Mouse (Mus musculus): ENCODE results near the gene Epha1. TPM values are rescaled to one million over a fixed set of nuclear protein-coding genes. Genes with fewer than 3 reads are reported as not detected.
A peak's percentile ranks its signal among the peaks of the same experiment; 100 is the strongest.

Gene Epha1
- polyA plus RNA-seq, 1 experiment from 2014 or later: 1.4 TPM

- Histone ChIP-seq H3K27ac (ENCODE audit: low read depth, low read length) (peak overlapping the region; percentile 80), H3K9ac (ENCODE audit: low read depth, low read length) (peak overlapping the region; percentile 79), H3K9me3 (ENCODE audit: control insufficient read depth, low read length) (no peaks in the 10 kb centered on the region), H3K36me3 (ENCODE audit: control insufficient read depth, insufficient read depth, low read length) (no peaks in the 10 kb centered on the region), H3K4me1 (replicated peaks; ENCODE audit: control insufficient read depth, insufficient read depth, low read length) (peaks cover 33% of the 10 kb centered on the region), H3K4me3 (ENCODE audit: low read depth, low read length) (peak overlapping the region; percentile 80), H3K4me2 (peak overlapping the region; percentile 90), H3K27me3 (replicated peaks; ENCODE audit: control insufficient read depth, insufficient read depth, low read length) (no peaks in the 10 kb centered on the region)
- WGBS: under 1% methylated on average over 11 of the region's 11 CpGs
- ATAC-seq (replicated peaks; ENCODE audit: low FRiP score) (peak; percentile 60), DNase-seq (ENCODE audit: low spot score) (peak; percentile 75)
These were observed 24.1 kb downstream of the Epha1 start for GRCm38 (mm10) chr6:42349006-42349425.

GRCm38 (mm10) chr6:42348281-42349005 lies 24.6 kb downstream of the Epha1 start:
- no peaks in the 10 kb centered on the region for H3K27me3 ChIP-seq (replicated peaks; ENCODE audit: control insufficient read depth, insufficient read depth, low read length)
- H3K4me2 ChIP-seq: peak overlapping the region; percentile 90
- peaks cover 27% of the 10 kb centered on the region for H3K4me1 ChIP-seq (replicated peaks; ENCODE audit: control insufficient read depth, insufficient read depth, low read length)
- peak overlapping the region; percentile 80 for H3K4me3 ChIP-seq (ENCODE audit: low read depth, low read length)
- H3K36me3 ChIP-seq (ENCODE audit: control insufficient read depth, insufficient read depth, low read length): no peaks in the 10 kb centered on the region
- no peak overlapping the region for H3K27ac ChIP-seq (ENCODE audit: low read depth, low read length)
- WGBS: 41% methylated on average over 12 of the region's 12 CpGs
- no peak for ATAC-seq (replicated peaks; ENCODE audit: low FRiP score)
- no peaks in the 10 kb centered on the region for H3K9me3 ChIP-seq (ENCODE audit: control insufficient read depth, low read length)
- no peak for DNase-seq (ENCODE audit: low spot score)
- no peak overlapping the region for H3K9ac ChIP-seq (ENCODE audit: low read depth, low read length)

- Histone ChIP-seq H3K36me3 (ENCODE audit: control insufficient read depth, insufficient read depth, low read length) (no peaks in the 10 kb centered on the region), H3K27ac (ENCODE audit: low read depth, low read length) (no peak overlapping the region), H3K4me3 (ENCODE audit: low read depth, low read length) (no peak overlapping the region), H3K4me2 (no peak overlapping the region), H3K27me3 (replicated peaks; ENCODE audit: control insufficient read depth, insufficient read depth, low read length) (no peaks in the 10 kb centered on the region), H3K9me3 (ENCODE audit: control insufficient read depth, low read length) (no peaks in the 10 kb centered on the region), H3K9ac (ENCODE audit: low read depth, low read length) (no peak overlapping the region), H3K4me1 (replicated peaks; ENCODE audit: control insufficient read depth, insufficient read depth, low read length) (no peaks in the 10 kb centered on the region)
- DNase-seq (ENCODE audit: low spot score): no peak
- ATAC-seq (replicated peaks; ENCODE audit: low FRiP score): no peak
- 83% methylated on average over 1 of the region's 1 CpGs for WGBS
These were observed 28.8 kb downstream of the Epha1 start for GRCm38 (mm10) chr6:42344255-42344654.

- ATAC-seq (replicated peaks; ENCODE audit: low FRiP score) (no peak), DNase-seq (ENCODE audit: low spot score) (no peak)
- H3K27ac ChIP-seq (ENCODE audit: low read depth, low read length): no peak overlapping the region
- no peaks in the 10 kb centered on the region for H3K36me3 ChIP-seq (ENCODE audit: control insufficient read depth, insufficient read depth, low read length)
- no peaks in the 10 kb centered on the region for H3K4me1 ChIP-seq (replicated peaks; ENCODE audit: control insufficient read depth, insufficient read depth, low read length)
- no peak overlapping the region for H3K9ac ChIP-seq (ENCODE audit: low read depth, low read length)
- no peak overlapping the region for H3K4me2 ChIP-seq
- H3K27me3 ChIP-seq (replicated peaks; ENCODE audit: control insufficient read depth, insufficient read depth, low read length): no peaks in the 10 kb centered on the region
- 75% methylated on average over 9 of the region's 9 CpGs for WGBS
- no peak overlapping the region for H3K4me3 ChIP-seq (ENCODE audit: low read depth, low read length)
- no peaks in the 10 kb centered on the region for H3K9me3 ChIP-seq (ENCODE audit: control insufficient read depth, low read length)
These were observed 29.5 kb downstream of the Epha1 start for GRCm38 (mm10) chr6:42343361-42344120.

GRCm38 (mm10) chr6:42342171-42342570 lies 30.9 kb downstream of the Epha1 start:
- Histone ChIP-seq H3K9me3 (ENCODE audit: control insufficient read depth, low read length) (no peaks in the 10 kb centered on the region), H3K27ac (ENCODE audit: low read depth, low read length) (no peak overlapping the region), H3K4me3 (ENCODE audit: low read depth, low read length) (no peak overlapping the region), H3K4me2 (no peak overlapping the region), H3K36me3 (ENCODE audit: control insufficient read depth, insufficient read depth, low read length) (no peaks in the 10 kb centered on the region), H3K4me1 (replicated peaks; ENCODE audit: control insufficient read depth, insufficient read depth, low read length) (no peaks in the 10 kb centered on the region), H3K9ac (ENCODE audit: low read depth, low read length) (no peak overlapping the region), H3K27me3 (replicated peaks; ENCODE audit: control insufficient read depth, insufficient read depth, low read length) (no peaks in the 10 kb centered on the region)
- WGBS: 63% methylated on average over 1 of the region's 1 CpGs
- ATAC-seq (replicated peaks; ENCODE audit: low FRiP score) (no peak), DNase-seq (ENCODE audit: low spot score) (no peak)

- WGBS: 74% methylated on average over 5 of the region's 5 CpGs
- Histone ChIP-seq H3K27me3 (replicated peaks; ENCODE audit: control insufficient read depth, insufficient read depth, low read length) (no peaks in the 10 kb centered on the region), H3K36me3 (ENCODE audit: control insufficient read depth, insufficient read depth, low read length) (no peaks in the 10 kb centered on the region), H3K4me2 (no peak overlapping the region), H3K9me3 (ENCODE audit: control insufficient read depth, low read length) (no peaks in the 10 kb centered on the region), H3K27ac (ENCODE audit: low read depth, low read length) (no peak overlapping the region), H3K4me1 (replicated peaks; ENCODE audit: control insufficient read depth, insufficient read depth, low read length) (no peaks in the 10 kb centered on the region), H3K9ac (ENCODE audit: low read depth, low read length) (no peak overlapping the region), H3K4me3 (ENCODE audit: low read depth, low read length) (no peak overlapping the region)
- DNase-seq (ENCODE audit: low spot score): no peak
- ATAC-seq (replicated peaks; ENCODE audit: low FRiP score): no peak
These were observed 33.1 kb downstream of the Epha1 start for GRCm38 (mm10) chr6:42339981-42340380.

GRCm38 (mm10) chr6:42339189-42339588 lies 33.9 kb downstream of the Epha1 start:
- DNase-seq (ENCODE audit: low spot score) (no peak), ATAC-seq (replicated peaks; ENCODE audit: low FRiP score) (no peak)

GRCm38 (mm10) chr6:42330946-42331345 lies 42.1 kb downstream of the Epha1 start:
- peaks cover 4% of the 10 kb centered on the region; the same call in 1 of the 2 replicates for H3K4me1 ChIP-seq (replicated peaks; ENCODE audit: control insufficient read depth, insufficient read depth, low read length)
- DNase-seq (ENCODE audit: low spot score) (no peak), ATAC-seq (replicated peaks; ENCODE audit: low FRiP score) (no peak)
- no peaks in the 10 kb centered on the region for H3K36me3 ChIP-seq (ENCODE audit: control insufficient read depth, insufficient read depth, low read length)
- no peaks in the 10 kb centered on the region for H3K27me3 ChIP-seq (replicated peaks; ENCODE audit: control insufficient read depth, insufficient read depth, low read length)
- no peak overlapping the region for H3K9ac ChIP-seq (ENCODE audit: low read depth, low read length)
- H3K4me3 ChIP-seq (ENCODE audit: low read depth, low read length): no peak overlapping the region
- WGBS: 81% methylated on average over 3 of the region's 3 CpGs
- H3K9me3 ChIP-seq (ENCODE audit: control insufficient read depth, low read length): no peaks in the 10 kb centered on the region
- H3K27ac ChIP-seq (ENCODE audit: low read depth, low read length): no peak overlapping the region
- H3K4me2 ChIP-seq: no peak overlapping the region

More at GRCm38 (mm10) chr6:42339189-42339588, 33.9 kb downstream of the Epha1 start:
- 80% methylated on average over 2 of the region's 2 CpGs for WGBS
- Histone ChIP-seq H3K27me3 (replicated peaks; ENCODE audit: control insufficient read depth, insufficient read depth, low read length) (no peaks in the 10 kb centered on the region), H3K4me1 (replicated peaks; ENCODE audit: control insufficient read depth, insufficient read depth, low read length) (no peaks in the 10 kb centered on the region), H3K27ac (ENCODE audit: low read depth, low read length) (no peak overlapping the region), H3K4me3 (ENCODE audit: low read depth, low read length) (no peak overlapping the region), H3K4me2 (no peak overlapping the region), H3K36me3 (ENCODE audit: control insufficient read depth, insufficient read depth, low read length) (no peaks in the 10 kb centered on the region), H3K9ac (ENCODE audit: low read depth, low read length) (no peak overlapping the region), H3K9me3 (ENCODE audit: control insufficient read depth, low read length) (no peaks in the 10 kb centered on the region)

All from liver, embryonic 11.5 days (tissue).